Mouse (Mus musculus): ENCODE results near the gene Prkaa2. TPM values are rescaled to one million over a fixed set of nuclear protein-coding genes. Genes with fewer than 3 reads are reported as not detected.

The Prkaa2 gene
- polyA plus RNA-seq (2015; fragmentation: Nextera tagmentation; extraction: Ambion mirVana), result 0.92 and 1.1 TPM in 2 replicates

- Histone ChIP-seq H3K27ac (no peak within 1 kb of the TSS), H3K27me3 (peaks cover 19% of the 10 kb centered on the region), H3K9ac (peak within 1 kb of the TSS; percentile 78), H3K4me1 (peaks cover 15% of the 10 kb centered on the region), H3K4me3 (peak within 1 kb of the TSS; percentile 66), H3K9me3 (no peaks in the 10 kb centered on the region), H3K36me3 (no peaks in the 10 kb centered on the region), H3K4me2 (replicated peaks) (peak within 1 kb of the TSS; percentile 86)
- under 1% methylated on average over 64 of the region's 80 CpGs for WGBS
- peak; percentile 88 for ATAC-seq (ENCODE audit: low FRiP score, low read depth)
Measured at GRCm38 (mm10) chr4:105109199-105109989, at the start of gene Prkaa2. TSS of gene Prkaa2 (minus strand) at chr4:105109890.

- peak overlapping the region; percentile 99; the same call in 1 of the 2 replicates for H3K27ac ChIP-seq
- H3K9me3 ChIP-seq, result no peaks in the 10 kb centered on the region
- peaks cover 52% of the 10 kb centered on the region for H3K4me1 ChIP-seq
- no peak for ATAC-seq (ENCODE audit: low FRiP score, low read depth)
- H3K4me3 ChIP-seq, result peak overlapping the region; percentile 96
- peaks cover 3% of the 10 kb centered on the region; the same call in 1 of the 2 replicates for H3K27me3 ChIP-seq
- 13% methylated on average over 6 of the region's 6 CpGs for WGBS
- H3K36me3 ChIP-seq, result peaks cover 23% of the 10 kb centered on the region
- peak overlapping the region; percentile 99 for H3K9ac ChIP-seq
- peak overlapping the region; percentile 92 for H3K4me2 ChIP-seq (replicated peaks)
Measured at GRCm38 (mm10) chr4:105159531-105159870, 49.8 kb upstream of the Prkaa2 start.

- Histone ChIP-seq H3K27ac (peak overlapping the region; percentile 99), H3K27me3 (peaks cover 3% of the 10 kb centered on the region; the same call in 1 of the 2 replicates), H3K4me3 (peak overlapping the region; percentile 96), H3K4me1 (peaks cover 48% of the 10 kb centered on the region), H3K4me2 (replicated peaks) (peak overlapping the region; percentile 92), H3K9me3 (no peaks in the 10 kb centered on the region), H3K9ac (peak overlapping the region; percentile 99), H3K36me3 (peaks cover 23% of the 10 kb centered on the region)
- under 1% methylated on average over 18 of the region's 18 CpGs for WGBS
- ATAC-seq (ENCODE audit: low FRiP score, low read depth), result no peak
Measured at GRCm38 (mm10) chr4:105158651-105159530, 49.2 kb upstream of the Prkaa2 start.

GRCm38 (mm10) chr4:105158169-105158555, 48.5 kb upstream of the Prkaa2 start:
- H3K9ac ChIP-seq, result peak overlapping the region; percentile 99
- WGBS, result under 1% methylated on average over 26 of the region's 26 CpGs
- H3K4me3 ChIP-seq, result peak overlapping the region; percentile 96

GRCm38 (mm10) chr4:105157276-105158168, 47.8 kb upstream of the Prkaa2 start, which contains the start of gene Plpp3:
TSS of gene Plpp3 (plus strand) at chr4:105157347.
- H3K9me3 ChIP-seq, result no peaks in the 10 kb centered on the region
- H3K4me1 ChIP-seq, result peaks cover 34% of the 10 kb centered on the region
- under 1% methylated on average over 77 of the region's 77 CpGs for WGBS
- peak; percentile 94 for ATAC-seq (ENCODE audit: low FRiP score, low read depth)
- H3K27ac ChIP-seq, result peak within 1 kb of the TSS; percentile 99
- peak within 1 kb of the TSS; percentile 96 for H3K4me3 ChIP-seq
- H3K36me3 ChIP-seq, result peaks cover 15% of the 10 kb centered on the region
- peak within 1 kb of the TSS; percentile 92 for H3K4me2 ChIP-seq (replicated peaks)
- H3K27me3 ChIP-seq, result peaks cover 3% of the 10 kb centered on the region; the same call in 1 of the 2 replicates
- H3K9ac ChIP-seq, result peak within 1 kb of the TSS; percentile 99

More at GRCm38 (mm10) chr4:105158169-105158555, 48.5 kb upstream of the Prkaa2 start:
- H3K4me2 ChIP-seq (replicated peaks), result peak overlapping the region; percentile 92
- no peaks in the 10 kb centered on the region for H3K9me3 ChIP-seq
- peak; percentile 38; the same call in 1 of the 2 replicates for ATAC-seq (ENCODE audit: low FRiP score, low read depth)
- peak overlapping the region; percentile 99 for H3K27ac ChIP-seq
- peaks cover 41% of the 10 kb centered on the region for H3K4me1 ChIP-seq
- peaks cover 22% of the 10 kb centered on the region for H3K36me3 ChIP-seq
- H3K27me3 ChIP-seq, result peaks cover 3% of the 10 kb centered on the region; the same call in 1 of the 2 replicates

GRCm38 (mm10) chr4:105156955-105157275, 47.2 kb upstream of the Prkaa2 start:
- H3K4me3 ChIP-seq, result peak overlapping the region; percentile 96
- 2% methylated on average over 4 of the region's 4 CpGs for WGBS
- no peak overlapping the region for H3K27ac ChIP-seq
- H3K9me3 ChIP-seq, result no peaks in the 10 kb centered on the region
- 0 out of 2 replicates have a peak overlapping the region, but pooled peaks have one; percentile 9 for H3K4me2 ChIP-seq (replicated peaks)
- peaks cover 13% of the 10 kb centered on the region for H3K36me3 ChIP-seq
- H3K9ac ChIP-seq, result no peak overlapping the region
- peaks cover 33% of the 10 kb centered on the region for H3K4me1 ChIP-seq
- ATAC-seq (ENCODE audit: low FRiP score, low read depth), result no peak
- H3K27me3 ChIP-seq, result peaks cover 3% of the 10 kb centered on the region; the same call in 1 of the 2 replicates

- H3K27ac ChIP-seq, result no peak overlapping the region
- WGBS, result 70% methylated on average over 7 of the region's 7 CpGs
- peaks cover 26% of the 10 kb centered on the region for H3K4me1 ChIP-seq
- peaks cover 7% of the 10 kb centered on the region for H3K36me3 ChIP-seq
- ATAC-seq (ENCODE audit: low FRiP score, low read depth), result no peak
- H3K9ac ChIP-seq, result no peak overlapping the region
- H3K9me3 ChIP-seq, result no peaks in the 10 kb centered on the region
- H3K4me2 ChIP-seq (replicated peaks), result no peak overlapping the region
- H3K27me3 ChIP-seq, result peaks cover 3% of the 10 kb centered on the region; the same call in 1 of the 2 replicates
- no peak overlapping the region for H3K4me3 ChIP-seq
Measured at GRCm38 (mm10) chr4:105156281-105156680, 46.6 kb upstream of the Prkaa2 start.

- Histone ChIP-seq H3K36me3 (no peaks in the 10 kb centered on the region), H3K9me3 (no peaks in the 10 kb centered on the region), H3K27me3 (peaks cover 3% of the 10 kb centered on the region; the same call in 1 of the 2 replicates), H3K4me2 (replicated peaks) (no peak overlapping the region), H3K9ac (no peak overlapping the region), H3K4me1 (0 out of 2 replicates have a peak, but pooled peaks cover 5% of the 10 kb centered on the region), H3K27ac (no peak overlapping the region), H3K4me3 (no peak overlapping the region)
- WGBS, result 58% methylated on average over 3 of the region's 3 CpGs
- no peak for ATAC-seq (ENCODE audit: low FRiP score, low read depth)
Measured at GRCm38 (mm10) chr4:105153227-105153626, 43.5 kb upstream of the Prkaa2 start.

GRCm38 (mm10) chr4:105151911-105152690, 42.4 kb upstream of the Prkaa2 start:
- Histone ChIP-seq H3K27me3 (peaks cover 3% of the 10 kb centered on the region; the same call in 1 of the 2 replicates), H3K4me3 (no peak overlapping the region), H3K4me1 (0 out of 2 replicates have a peak, but pooled peaks cover 5% of the 10 kb centered on the region), H3K9me3 (no peaks in the 10 kb centered on the region), H3K27ac (no peak overlapping the region), H3K4me2 (replicated peaks) (no peak overlapping the region), H3K9ac (no peak overlapping the region), H3K36me3 (no peaks in the 10 kb centered on the region)
- WGBS, result 45% methylated on average over 14 of the region's 14 CpGs
- ATAC-seq (ENCODE audit: low FRiP score, low read depth), result peak; percentile 67; the same call in 1 of the 2 replicates

GRCm38 (mm10) chr4:105149492-105149891, 39.8 kb upstream of the Prkaa2 start:
- Histone ChIP-seq H3K4me3 (no peak overlapping the region), H3K4me2 (replicated peaks) (no peak overlapping the region), H3K36me3 (no peaks in the 10 kb centered on the region), H3K27ac (no peak overlapping the region), H3K9ac (no peak overlapping the region), H3K4me1 (0 out of 2 replicates have a peak, but pooled peaks cover 5% of the 10 kb centered on the region), H3K9me3 (peaks cover 4% of the 10 kb centered on the region; the same call in 1 of the 2 replicates), H3K27me3 (peaks cover under 1% of the 10 kb centered on the region; the same call in 1 of the 2 replicates)
- ATAC-seq (ENCODE audit: low FRiP score, low read depth), result no peak
- WGBS, result 83% methylated on average over 7 of the region's 7 CpGs
